In genomic region chr14:13553616-13554370, GRCm38 (mm10) we compare ENCODE assay signal across 18 mouse cellular contexts.
DNase-seq lines count a peak whose midpoint lies in the region; TF ChIP-seq lines count a peak whose summit lies in the region.
"Had no signal": no experiment of that assay in that cellular context is flagged by ENCODE, and none has a peak within 500 bp of the region (broad histone marks: within the 10 kb centered on the region; RNA-seq: fewer than 3 reads in every experiment).

No protein-coding gene starts in this region.

- H3K4me1 ChIP-seq in embryonic fibroblast, embryonic 13.5 days (ENCODE audit: control insufficient read depth, insufficient read depth, low read length): peaks cover 19% of the 10 kb centered on the region
- H3K4me1 ChIP-seq: embryonic facial prominence, embryonic 15.5 days; forebrain, embryonic 12.5 days; heart, embryonic 15.5 days; hindbrain, embryonic 13.5 days had no signal

- H3K27ac ChIP-seq in embryonic fibroblast, embryonic 13.5 days (ENCODE audit: insufficient read depth, low read length): peak overlapping the region; percentile 18; the same call in 1 of the 2 replicates
- H3K27ac ChIP-seq: embryonic facial prominence, embryonic 15.5 days; forebrain, embryonic 12.5 days; heart, adult 2 months; heart, embryonic 15.5 days; hindbrain, embryonic 13.5 days; hindbrain, postnatal 0 days had no signal

- no peak overlapping the region for H3K4me3 ChIP-seq in embryonic fibroblast, embryonic 13.5 days (ENCODE audit: insufficient read depth, low read length)
- H3K4me3 ChIP-seq: embryonic facial prominence, embryonic 15.5 days; forebrain, embryonic 12.5 days; heart, adult 2 months; heart, embryonic 15.5 days; hindbrain, embryonic 13.5 days had no signal

- peak; percentile 9 to 71 for DNase-seq in adrenal gland, adult (ENCODE audit: inconsistent age in 2 of 2, low spot score in 1 of 2)
- no peak for DNase-seq in adrenal gland, postnatal 25 days
- DNase-seq in 3134 (ENCODE audit: extremely low read depth, insufficient read length, low spot score) (peak; percentile 47), NIH3T3 (ENCODE audit: low read depth) (peak; percentile 8)
- no peak for DNase-seq in lung, postnatal 36 days
- no peak for DNase-seq in layer of hippocampus, adult 9-10 months (ENCODE audit: low spot score)
- no peak for DNase-seq in gastrocnemius, postnatal 4 days (ENCODE audit: low spot score in 2 of 2)
- DNase-seq: embryo, embryonic 11 days; gastrocnemius, postnatal 10 days; heart, adult 2 months; heart, postnatal 14 days; kidney, adult 11 months had no signal

- no peak for TF ChIP-seq CTCF in embryonic fibroblast, embryonic 13.5 days (IDR thresholded peaks at IDR 0.05; ENCODE audit: borderline replicate concordance, insufficient read depth, low read length)

- no peak for TF ChIP-seq POLR2A in embryonic fibroblast, embryonic 13.5 days (IDR thresholded peaks at IDR 0.05; ENCODE audit: low read depth, low read length)

Comparison
In these comparisons a context has a peak if more than half of its experiments do, and no peak if none do; other contexts are left out.
1. DNase-seq: peak in adrenal gland, adult (2 of 2), 3134 (single experiment) and NIH3T3 (single experiment); none in adrenal gland, postnatal 25 days (single experiment), lung, postnatal 36 days (single experiment), layer of hippocampus, adult 9-10 months (single experiment) and gastrocnemius, postnatal 4 days (0 of 2).